Mouse (Mus musculus) liver, adult 2 months (tissue): Measurements from ENCODE around the gene Spag16. TPM values are rescaled to one million over a fixed set of nuclear protein-coding genes. Genes with fewer than 3 reads are reported as not detected.
A peak's percentile ranks its signal among the peaks of the same experiment; 100 is the strongest.

Source experiments
- DNase-seq: peaks from one replicate; pipeline ENCODE4 v3.0.0-alpha.2; 2011; ENCODE audit warnings: low read depth, low spot score; ENCODE audit errors: extremely low read depth
- H3K27ac ChIP-seq: fragments of 200-500 bp; replicated peaks from 2 replicates; pipeline ENCODE4 v1.5.1; 2012; ENCODE audit warnings: low read depth, mild to moderate bottlenecking, control low read depth, inconsistent platforms, low read length; ENCODE audit not compliant: insufficient read depth
- H3K27me3 ChIP-seq: fragments of 200-500 bp; 2 replicates; pipeline ENCODE4 v1.6.1; 2012; ENCODE audit warnings: mild to moderate bottlenecking, moderate library complexity, low read length, inconsistent platforms; ENCODE audit not compliant: control insufficient read depth, insufficient read depth
- H3K36me3 ChIP-seq: fragments of 200-500 bp; 2 replicates; pipeline ENCODE4 v1.6.1; 2012; ENCODE audit warnings: low read length, inconsistent platforms; ENCODE audit not compliant: control insufficient read depth, insufficient read depth
- H3K4me1 ChIP-seq: fragments of 200-500 bp; 2 replicates; pipeline ENCODE4 v1.6.1; 2011; ENCODE audit warnings: low read length; ENCODE audit not compliant: control insufficient read depth, insufficient read depth
- H3K4me3 ChIP-seq: fragments of 200-500 bp; 2 replicates; pipeline ENCODE4 v1.5.1; 2011; ENCODE audit warnings: low read depth, mild to moderate bottlenecking, control low read depth, low read length, moderate library complexity; ENCODE audit not compliant: insufficient read depth
- H3K79me2 ChIP-seq: fragments of 200-500 bp; 2 replicates; pipeline ENCODE4 v1.6.1; 2012; ENCODE audit warnings: inconsistent platforms, mild to moderate bottlenecking, low read length, moderate library complexity; ENCODE audit not compliant: control insufficient read depth, insufficient read depth
- H3K9ac ChIP-seq: fragments of 200-500 bp; 2 replicates; pipeline ENCODE4 v1.6.1; 2012; ENCODE audit warnings: low read depth, mild to moderate bottlenecking, control low read depth, inconsistent platforms, low read length
- CTCF ChIP-seq: fragments of 200-500 bp; IDR thresholded peaks from 2 replicates; pipeline ENCODE4 v1.5.1; 2011; ENCODE audit warnings: low read depth, low read length, control low read depth
- POLR2A ChIP-seq: fragments of 200-500 bp; IDR thresholded peaks from 2 replicates; pipeline ENCODE4 v1.6.1; 2011; ENCODE audit warnings: low read length, control low read depth; ENCODE audit not compliant: insufficient read depth; ENCODE audit errors: extremely low read depth
- WGBS: fragments of 180-500 bp; shearing (Covaris S2); methylation state at CpG from one replicate; pipeline ENCODE4 v1.1.7; 2018; 5-methylcytosine and 5-hydroxymethylcytosine counted together
- polyA plus RNA-seq: library from polyadenylated mRNA; depleted of rRNA; stranded (reverse); fragments of >200 nt; gene quantifications from 2 replicates; pipeline ENCODE4 v1.2.3, GENCODE M21; 2012
- total RNA-seq: library from RNA; depleted of rRNA; stranded (reverse); fragments of >200 nt; gene quantifications from 2 replicates; pipeline ENCODE4 v1.2.3, GENCODE M21; 2014

Spag16 gene
- total and polyA plus RNA-seq, 2 experiments, result not detected

- TF ChIP-seq POLR2A (no peak), CTCF (no peak)
- no peaks in the 10 kb centered on the region for H3K79me2 ChIP-seq
- WGBS, result 57% methylated on average over 2 of the region's 2 CpGs
These were observed 725.1 kb downstream of the Spag16 start for GRCm38 (mm10) chr1:70551839-70552238.

GRCm38 (mm10) chr1:70621805-70622204 lies 795.0 kb downstream of the Spag16 start:
- Histone ChIP-seq H3K27ac (no peak overlapping the region), H3K9ac (no peak overlapping the region), H3K4me3 (no peak overlapping the region), H3K79me2 (no peaks in the 10 kb centered on the region), H3K4me1 (no peaks in the 10 kb centered on the region), H3K36me3 (no peaks in the 10 kb centered on the region), H3K27me3 (no peaks in the 10 kb centered on the region)
- WGBS, result 80% methylated on average over 3 of the region's 3 CpGs
- TF ChIP-seq CTCF (no peak), POLR2A (no peak)
- DNase-seq, result no peak

More at GRCm38 (mm10) chr1:70551839-70552238, 725.1 kb downstream of the Spag16 start:
- no peaks in the 10 kb centered on the region for H3K4me1 ChIP-seq
- no peak for DNase-seq
- H3K27me3 ChIP-seq, result no peaks in the 10 kb centered on the region
- no peak overlapping the region for H3K27ac ChIP-seq
- no peak overlapping the region for H3K4me3 ChIP-seq
- no peaks in the 10 kb centered on the region for H3K36me3 ChIP-seq
- no peak overlapping the region for H3K9ac ChIP-seq

- no peak for DNase-seq
- TF ChIP-seq CTCF, result no peak
- TF ChIP-seq POLR2A, result no peak
- Histone ChIP-seq H3K27ac (no peak overlapping the region), H3K4me3 (no peak overlapping the region), H3K36me3 (no peaks in the 10 kb centered on the region), H3K27me3 (no peaks in the 10 kb centered on the region), H3K4me1 (no peaks in the 10 kb centered on the region), H3K79me2 (no peaks in the 10 kb centered on the region), H3K9ac (no peak overlapping the region)
- 75% methylated on average over 5 of the region's 5 CpGs for WGBS
These were observed 798.2 kb downstream of the Spag16 start for GRCm38 (mm10) chr1:70624803-70625460.

GRCm38 (mm10) chr1:70652719-70653118 lies 825.9 kb downstream of the Spag16 start:
- no peak for TF ChIP-seq POLR2A
- no peak for TF ChIP-seq CTCF
- Histone ChIP-seq H3K27ac (no peak overlapping the region), H3K9ac (no peak overlapping the region), H3K36me3 (no peaks in the 10 kb centered on the region), H3K4me1 (no peaks in the 10 kb centered on the region), H3K79me2 (no peaks in the 10 kb centered on the region), H3K4me3 (no peak overlapping the region), H3K27me3 (no peaks in the 10 kb centered on the region)
- WGBS, result 86% methylated on average over 4 of the region's 4 CpGs
- no peak for DNase-seq

- peak; percentile 89 for DNase-seq
- H3K4me3 ChIP-seq, result no peak overlapping the region
- no peaks in the 10 kb centered on the region for H3K36me3 ChIP-seq
- H3K9ac ChIP-seq, result no peak overlapping the region
- no peak overlapping the region for H3K27ac ChIP-seq
- 28% methylated on average over 2 of the region's 2 CpGs for whole genome bisulfite sequencing
- no peak for TF ChIP-seq CTCF
- no peak for TF ChIP-seq POLR2A
- no peaks in the 10 kb centered on the region for H3K79me2 ChIP-seq
- H3K27me3 ChIP-seq, result no peaks in the 10 kb centered on the region
- H3K4me1 ChIP-seq, result peaks cover 2% of the 10 kb centered on the region; the same call in 1 of the 2 replicates
These were observed 865.8 kb downstream of the Spag16 start for GRCm38 (mm10) chr1:70692529-70692928.

GRCm38 (mm10) chr1:70700270-70700669 lies 873.5 kb downstream of the Spag16 start:
- TF ChIP-seq CTCF (no peak), POLR2A (no peak)
- Histone ChIP-seq H3K79me2 (no peaks in the 10 kb centered on the region), H3K36me3 (no peaks in the 10 kb centered on the region), H3K4me3 (no peak overlapping the region), H3K27me3 (no peaks in the 10 kb centered on the region), H3K4me1 (no peaks in the 10 kb centered on the region), H3K9ac (no peak overlapping the region), H3K27ac (no peak overlapping the region)
- WGBS, result 75% methylated on average over 5 of the region's 5 CpGs
- no peak for DNase-seq
